Mouse (Mus musculus): Measurements from ENCODE around the gene Rflna. TPM values are rescaled to one million over a fixed set of nuclear protein-coding genes. Genes with fewer than 3 reads are reported as not detected.

The Rflna gene
- total and polyA plus RNA-seq, 2 experiments = 0.22 TPM; not detected in 1

- H3K36me3 ChIP-seq (ENCODE audit: control insufficient read depth, insufficient read depth, low read length) = peaks cover 14% of the 10 kb centered on the region; the same call in 1 of the 2 replicates
- H3K27me3 ChIP-seq (ENCODE audit: control insufficient read depth, insufficient read depth, low read length) = no peaks in the 10 kb centered on the region
- no peak overlapping the region for H3K9ac ChIP-seq (ENCODE audit: low read depth, low read length)
- H3K79me2 ChIP-seq (ENCODE audit: control insufficient read depth, insufficient read depth, low read length) = no peaks in the 10 kb centered on the region
- WGBS = 43% methylated on average over 5 of the region's 5 CpGs
- DNase-seq (ENCODE audit: extremely low read depth, low read depth, low spot score) = no peak
- no peak overlapping the region for H3K4me3 ChIP-seq (ENCODE audit: insufficient read depth, low read depth, low read length)
- TF ChIP-seq POLR2A (IDR thresholded peaks at IDR 0.05; ENCODE audit: extremely low read depth, insufficient read depth, low read length) = no peak
- no peak for TF ChIP-seq CTCF (IDR thresholded peaks at IDR 0.05; ENCODE audit: low read depth, low read length)
- peaks cover 5% of the 10 kb centered on the region for H3K4me1 ChIP-seq (ENCODE audit: control insufficient read depth, insufficient read depth, low read length)
- H3K27ac ChIP-seq (replicated peaks; ENCODE audit: insufficient read depth, low read depth, low read length) = no peak overlapping the region
Measured at GRCm38 (mm10) chr5:125019099-125019498, 16.1 kb downstream of the Rflna start.

GRCm38 (mm10) chr5:125021298-125021697 is 18.3 kb downstream of the Rflna start:
- no peaks in the 10 kb centered on the region for H3K79me2 ChIP-seq (ENCODE audit: control insufficient read depth, insufficient read depth, low read length)
- WGBS = 40% methylated on average over 11 of the region's 11 CpGs
- peak; percentile 99 for DNase-seq (ENCODE audit: extremely low read depth, low read depth, low spot score)
- H3K36me3 ChIP-seq (ENCODE audit: control insufficient read depth, insufficient read depth, low read length) = peaks cover 27% of the 10 kb centered on the region
- no peak overlapping the region for H3K4me3 ChIP-seq (ENCODE audit: insufficient read depth, low read depth, low read length)
- H3K9ac ChIP-seq (ENCODE audit: low read depth, low read length) = no peak overlapping the region
- peaks cover 5% of the 10 kb centered on the region for H3K4me1 ChIP-seq (ENCODE audit: control insufficient read depth, insufficient read depth, low read length)
- TF ChIP-seq POLR2A (IDR thresholded peaks at IDR 0.05; ENCODE audit: extremely low read depth, insufficient read depth, low read length) = no peak
- TF ChIP-seq CTCF (IDR thresholded peaks at IDR 0.05; ENCODE audit: low read depth, low read length) = no peak
- H3K27ac ChIP-seq (replicated peaks; ENCODE audit: insufficient read depth, low read depth, low read length) = peak overlapping the region; percentile 65; the same call in 1 of the 2 replicates
- H3K27me3 ChIP-seq (ENCODE audit: control insufficient read depth, insufficient read depth, low read length) = no peaks in the 10 kb centered on the region

DNA sequence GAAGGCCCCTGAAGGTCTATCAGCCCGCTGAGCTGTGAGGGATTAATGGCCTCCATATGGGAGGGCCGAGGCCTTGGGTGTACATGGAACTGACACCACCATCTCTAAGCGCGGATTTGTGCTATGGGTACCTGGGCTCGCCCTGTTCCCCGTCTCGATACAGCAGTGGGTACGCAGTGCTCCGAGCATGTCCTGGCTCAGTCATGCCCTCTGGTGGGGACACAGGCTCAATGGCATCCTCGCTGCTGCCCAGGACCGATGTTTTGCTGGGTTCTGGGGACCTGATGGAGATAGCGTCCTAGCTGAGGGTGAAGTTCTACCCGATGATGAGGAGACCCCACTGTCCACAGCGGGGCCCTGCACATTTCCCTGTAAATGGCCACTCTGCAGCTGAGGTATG is 21.0 kb downstream of the Rflna start:
- no peak for DNase-seq (ENCODE audit: extremely low read depth, low read depth, low spot score)
- WGBS = 94% methylated on average over 14 of the region's 14 CpGs
- TF ChIP-seq CTCF (IDR thresholded peaks at IDR 0.05; ENCODE audit: low read depth, low read length) (peak; percentile 60), POLR2A (IDR thresholded peaks at IDR 0.05; ENCODE audit: extremely low read depth, insufficient read depth, low read length) (no peak)
- no peak overlapping the region for H3K9ac ChIP-seq (ENCODE audit: low read depth, low read length)
- H3K4me3 ChIP-seq (ENCODE audit: insufficient read depth, low read depth, low read length) = no peak overlapping the region
- H3K4me1 ChIP-seq (ENCODE audit: control insufficient read depth, insufficient read depth, low read length) = peaks cover 5% of the 10 kb centered on the region
- H3K27me3 ChIP-seq (ENCODE audit: control insufficient read depth, insufficient read depth, low read length) = no peaks in the 10 kb centered on the region
- H3K79me2 ChIP-seq (ENCODE audit: control insufficient read depth, insufficient read depth, low read length) = no peaks in the 10 kb centered on the region
- H3K36me3 ChIP-seq (ENCODE audit: control insufficient read depth, insufficient read depth, low read length) = peaks cover 27% of the 10 kb centered on the region
- no peak overlapping the region for H3K27ac ChIP-seq (replicated peaks; ENCODE audit: insufficient read depth, low read depth, low read length)

- TF ChIP-seq POLR2A (IDR thresholded peaks at IDR 0.05; ENCODE audit: extremely low read depth, insufficient read depth, low read length) (no peak), CTCF (IDR thresholded peaks at IDR 0.05; ENCODE audit: low read depth, low read length) (no peak)
- H3K4me1 ChIP-seq (ENCODE audit: control insufficient read depth, insufficient read depth, low read length) = no peaks in the 10 kb centered on the region
- no peaks in the 10 kb centered on the region for H3K27me3 ChIP-seq (ENCODE audit: control insufficient read depth, insufficient read depth, low read length)
- no peak overlapping the region for H3K4me3 ChIP-seq (ENCODE audit: insufficient read depth, low read depth, low read length)
- H3K36me3 ChIP-seq (ENCODE audit: control insufficient read depth, insufficient read depth, low read length) = peaks cover 34% of the 10 kb centered on the region
- no peak for DNase-seq (ENCODE audit: extremely low read depth, low read depth, low spot score)
- 95% methylated on average over 15 of the region's 15 CpGs for WGBS
- H3K79me2 ChIP-seq (ENCODE audit: control insufficient read depth, insufficient read depth, low read length) = no peaks in the 10 kb centered on the region
- H3K27ac ChIP-seq (replicated peaks; ENCODE audit: insufficient read depth, low read depth, low read length) = no peak overlapping the region
- no peak overlapping the region for H3K9ac ChIP-seq (ENCODE audit: low read depth, low read length)
Measured at GRCm38 (mm10) chr5:125028371-125028770, 25.4 kb downstream of the Rflna start.

DNA sequence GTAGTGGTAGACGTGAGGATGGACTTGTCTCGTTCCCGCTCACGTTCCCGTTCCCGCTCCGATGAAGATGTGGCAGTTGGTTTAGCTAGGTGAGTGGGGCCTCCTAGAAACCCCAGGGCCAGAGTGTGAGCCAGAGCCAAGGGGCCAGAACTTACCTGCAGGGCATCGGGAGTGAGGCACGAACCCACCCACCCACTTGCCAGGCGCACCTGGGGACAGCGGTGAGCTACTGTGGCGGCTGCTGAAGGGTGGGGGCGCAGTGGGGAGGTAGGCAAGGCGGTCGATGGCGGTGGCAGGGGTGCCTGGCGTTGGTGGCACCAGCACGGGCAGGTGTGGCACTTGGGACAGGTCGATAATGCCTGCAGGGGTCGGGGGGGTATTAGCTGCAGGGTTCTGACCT is 25.9 kb downstream of the Rflna start:
- H3K4me3 ChIP-seq (ENCODE audit: insufficient read depth, low read depth, low read length) = no peak overlapping the region
- no peak for DNase-seq (ENCODE audit: extremely low read depth, low read depth, low spot score)
- no peak overlapping the region for H3K27ac ChIP-seq (replicated peaks; ENCODE audit: insufficient read depth, low read depth, low read length)
- peaks cover 30% of the 10 kb centered on the region for H3K36me3 ChIP-seq (ENCODE audit: control insufficient read depth, insufficient read depth, low read length)
- no peak overlapping the region for H3K9ac ChIP-seq (ENCODE audit: low read depth, low read length)
- H3K4me1 ChIP-seq (ENCODE audit: control insufficient read depth, insufficient read depth, low read length) = no peaks in the 10 kb centered on the region
- no peak for TF ChIP-seq POLR2A (IDR thresholded peaks at IDR 0.05; ENCODE audit: extremely low read depth, insufficient read depth, low read length)
- TF ChIP-seq CTCF (IDR thresholded peaks at IDR 0.05; ENCODE audit: low read depth, low read length) = no peak
- WGBS = 98% methylated on average over 20 of the region's 20 CpGs
- H3K79me2 ChIP-seq (ENCODE audit: control insufficient read depth, insufficient read depth, low read length) = no peaks in the 10 kb centered on the region
- no peaks in the 10 kb centered on the region for H3K27me3 ChIP-seq (ENCODE audit: control insufficient read depth, insufficient read depth, low read length)

DNA sequence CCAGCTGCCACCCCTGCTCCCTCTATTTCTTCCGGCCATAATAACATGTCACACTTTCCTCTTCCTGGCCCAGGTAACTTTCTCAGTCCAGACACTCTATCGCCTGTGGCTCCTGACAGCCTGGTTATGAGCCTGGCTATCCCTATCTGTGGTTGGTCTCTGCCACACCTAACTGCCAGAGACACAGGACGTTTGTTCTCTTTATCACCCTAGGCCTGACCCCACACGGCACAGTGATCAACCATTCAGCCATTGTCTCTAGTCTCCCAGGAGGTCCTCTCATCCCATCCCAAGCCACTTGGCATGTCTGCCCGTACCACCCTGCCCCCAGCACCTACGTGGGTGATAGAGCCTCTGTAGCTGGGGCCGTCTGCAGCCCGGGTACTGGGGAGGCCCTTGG is 33.5 kb downstream of the Rflna start:
- peaks cover 5% of the 10 kb centered on the region; the same call in 1 of the 2 replicates for H3K36me3 ChIP-seq (ENCODE audit: control insufficient read depth, insufficient read depth, low read length)
- no peaks in the 10 kb centered on the region; the same call in 1 of the 2 replicates for H3K4me1 ChIP-seq (ENCODE audit: control insufficient read depth, insufficient read depth, low read length)
- no peaks in the 10 kb centered on the region for H3K27me3 ChIP-seq (ENCODE audit: control insufficient read depth, insufficient read depth, low read length)
- H3K9ac ChIP-seq (ENCODE audit: low read depth, low read length) = no peak overlapping the region
- TF ChIP-seq CTCF (IDR thresholded peaks at IDR 0.05; ENCODE audit: low read depth, low read length) (no peak), POLR2A (IDR thresholded peaks at IDR 0.05; ENCODE audit: extremely low read depth, insufficient read depth, low read length) (no peak)
- no peak overlapping the region for H3K27ac ChIP-seq (replicated peaks; ENCODE audit: insufficient read depth, low read depth, low read length)
- 93% methylated on average over 8 of the region's 8 CpGs for WGBS
- DNase-seq (ENCODE audit: extremely low read depth, low read depth, low spot score) = no peak
- H3K4me3 ChIP-seq (ENCODE audit: insufficient read depth, low read depth, low read length) = no peak overlapping the region
- H3K79me2 ChIP-seq (ENCODE audit: control insufficient read depth, insufficient read depth, low read length) = no peaks in the 10 kb centered on the region; the same call in 1 of the 2 replicates
